Mouse (Mus musculus) ES-Bruce4 (cell line): ENCODE measurements at regions not wholly inside any gene's neighbourhood (a gene's known extent, or its start where the extent isn't known, plus 50 kb on each side); places are given as distances from the start of the nearest gene placed in this dataset.
A peak's percentile ranks its signal among the peaks of the same experiment; 100 is the strongest.

Experiments used
- H3K27ac ChIP-seq: 2 replicates; pipeline ENCODE4 v1.5.1; 2012; ENCODE audit warnings: low read length, inconsistent platforms; ENCODE audit not compliant: insufficient read depth
- H3K27me3 ChIP-seq: 2 replicates; pipeline ENCODE4 v1.6.1; 2012; ENCODE audit warnings: mild to moderate bottlenecking, low read length, inconsistent platforms; ENCODE audit not compliant: control insufficient read depth, poor library complexity, insufficient read depth, severe bottlenecking
- H3K36me3 ChIP-seq: 2 replicates; pipeline ENCODE4 v1.6.1; 2012; ENCODE audit warnings: inconsistent platforms, mild to moderate bottlenecking, low read length, moderate library complexity; ENCODE audit not compliant: control insufficient read depth, poor library complexity, insufficient read depth, severe bottlenecking
- H3K4me1 ChIP-seq: one replicate; pipeline ENCODE4 v1.8.1; 2011; ENCODE audit warnings: low read length; ENCODE audit not compliant: control insufficient read depth, insufficient read depth
- H3K4me3 ChIP-seq: 2 replicates; pipeline ENCODE4 v1.5.1; 2011; ENCODE audit warnings: low read depth, mild to moderate bottlenecking, low read length
- H3K9ac ChIP-seq: 2 replicates; pipeline ENCODE4 v1.6.1; 2012; ENCODE audit warnings: low read depth, mild to moderate bottlenecking, inconsistent platforms; ENCODE audit not compliant: poor library complexity, severe bottlenecking
- H3K9me3 ChIP-seq: replicated peaks from 2 replicates; pipeline ENCODE4 v1.6.1; 2012; ENCODE audit warnings: mild to moderate bottlenecking, low read length, inconsistent platforms; ENCODE audit not compliant: control insufficient read depth, poor library complexity, insufficient read depth, severe bottlenecking
- CTCF ChIP-seq: IDR thresholded peaks from one replicate; pipeline ENCODE4 v1.8.1; 2011; ENCODE audit warnings: low read depth, low read length
- EP300 ChIP-seq: IDR thresholded peaks from 2 replicates; pipeline ENCODE4 v1.6.1; 2011; ENCODE audit warnings: low read depth, low read length; ENCODE audit not compliant: insufficient read depth
- POLR2A ChIP-seq: IDR thresholded peaks from one replicate; pipeline ENCODE4 v1.8.1; 2011; ENCODE audit warnings: low read length; ENCODE audit not compliant: insufficient read depth

DNA sequence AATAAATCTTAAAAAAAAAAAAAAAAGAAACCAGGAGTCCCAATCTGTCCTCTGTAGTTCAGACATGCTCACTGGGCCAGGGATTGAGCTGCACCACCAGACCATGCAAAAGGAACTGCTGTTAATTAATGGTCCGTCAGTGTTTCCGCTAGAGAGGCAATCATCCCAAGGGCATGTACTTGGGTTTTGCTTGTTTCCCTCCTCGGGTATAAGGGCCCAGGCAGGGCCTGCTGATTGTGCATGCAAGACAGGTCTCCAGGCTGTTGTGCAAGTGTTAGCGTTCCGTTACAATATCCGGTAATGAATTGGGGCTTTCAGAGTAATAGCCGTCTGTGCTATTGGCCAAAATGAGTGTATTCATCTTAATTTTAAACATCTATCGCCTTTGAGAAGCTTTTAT, 83.1 kb upstream of the Zfp618 start:
- Histone ChIP-seq H3K27ac (no peak overlapping the region), H3K27me3 (no peaks in the 10 kb centered on the region), H3K9me3 (no peaks in the 10 kb centered on the region), H3K4me1 (no peaks in the 10 kb centered on the region), H3K4me3 (no peak overlapping the region), H3K9ac (no peak overlapping the region), H3K36me3 (no peaks in the 10 kb centered on the region)
- no peak for TF ChIP-seq POLR2A
- TF ChIP-seq CTCF, result no peak
- no peak for TF ChIP-seq EP300

DNA sequence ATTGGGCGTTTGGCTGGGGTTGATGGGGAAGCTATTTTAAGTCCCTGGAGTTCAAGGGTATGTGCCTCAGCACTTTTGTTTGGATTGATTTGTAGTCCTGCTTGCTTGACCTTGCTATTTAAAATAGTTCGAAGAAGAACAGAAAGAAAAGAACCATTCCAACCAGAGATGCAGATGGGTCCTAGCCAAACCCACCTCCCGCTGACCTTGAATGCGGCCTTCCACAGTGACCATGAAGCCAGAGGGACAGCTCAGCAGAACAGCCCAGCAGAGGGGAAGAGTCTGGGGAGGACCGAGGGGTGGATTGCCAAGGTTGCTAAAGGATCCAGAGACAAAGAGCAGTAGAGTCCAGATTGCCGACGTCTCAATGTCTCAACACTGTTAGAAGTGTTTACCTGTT, 76.6 kb upstream of the Zfp618 start:
- no peak overlapping the region for H3K27ac ChIP-seq
- no peaks in the 10 kb centered on the region for H3K36me3 ChIP-seq
- TF ChIP-seq POLR2A (no peak), CTCF (no peak), EP300 (no peak)
- no peak overlapping the region for H3K4me3 ChIP-seq
- no peaks in the 10 kb centered on the region for H3K27me3 ChIP-seq
- no peak overlapping the region for H3K9ac ChIP-seq
- H3K4me1 ChIP-seq, result no peaks in the 10 kb centered on the region
- no peaks in the 10 kb centered on the region for H3K9me3 ChIP-seq

DNA sequence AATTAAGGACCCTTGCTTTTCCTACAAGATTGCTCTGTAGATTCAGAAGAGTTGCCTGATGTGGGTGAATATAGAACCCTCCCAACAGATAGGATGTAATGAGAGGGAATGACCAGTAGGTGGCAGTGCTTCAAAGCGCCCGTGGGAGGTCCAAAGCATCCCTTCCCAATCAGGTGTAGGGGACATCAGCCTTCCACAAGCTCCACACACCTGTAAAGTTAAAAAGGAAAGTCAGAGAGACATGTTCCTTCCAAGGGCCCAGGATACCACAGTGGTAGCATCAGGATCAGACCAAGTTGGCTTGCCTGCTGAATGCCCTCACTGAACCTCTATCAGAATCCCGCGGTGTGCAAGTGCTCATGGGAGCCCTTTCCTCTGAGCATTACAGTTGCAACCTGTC, 75.7 kb upstream of the Zfp618 start:
- Histone ChIP-seq H3K4me3 (no peak overlapping the region), H3K27ac (no peak overlapping the region), H3K4me1 (no peaks in the 10 kb centered on the region), H3K9ac (no peak overlapping the region), H3K27me3 (no peaks in the 10 kb centered on the region), H3K36me3 (no peaks in the 10 kb centered on the region), H3K9me3 (no peaks in the 10 kb centered on the region)
- TF ChIP-seq EP300 (no peak), POLR2A (no peak), CTCF (peak; percentile 83)

DNA sequence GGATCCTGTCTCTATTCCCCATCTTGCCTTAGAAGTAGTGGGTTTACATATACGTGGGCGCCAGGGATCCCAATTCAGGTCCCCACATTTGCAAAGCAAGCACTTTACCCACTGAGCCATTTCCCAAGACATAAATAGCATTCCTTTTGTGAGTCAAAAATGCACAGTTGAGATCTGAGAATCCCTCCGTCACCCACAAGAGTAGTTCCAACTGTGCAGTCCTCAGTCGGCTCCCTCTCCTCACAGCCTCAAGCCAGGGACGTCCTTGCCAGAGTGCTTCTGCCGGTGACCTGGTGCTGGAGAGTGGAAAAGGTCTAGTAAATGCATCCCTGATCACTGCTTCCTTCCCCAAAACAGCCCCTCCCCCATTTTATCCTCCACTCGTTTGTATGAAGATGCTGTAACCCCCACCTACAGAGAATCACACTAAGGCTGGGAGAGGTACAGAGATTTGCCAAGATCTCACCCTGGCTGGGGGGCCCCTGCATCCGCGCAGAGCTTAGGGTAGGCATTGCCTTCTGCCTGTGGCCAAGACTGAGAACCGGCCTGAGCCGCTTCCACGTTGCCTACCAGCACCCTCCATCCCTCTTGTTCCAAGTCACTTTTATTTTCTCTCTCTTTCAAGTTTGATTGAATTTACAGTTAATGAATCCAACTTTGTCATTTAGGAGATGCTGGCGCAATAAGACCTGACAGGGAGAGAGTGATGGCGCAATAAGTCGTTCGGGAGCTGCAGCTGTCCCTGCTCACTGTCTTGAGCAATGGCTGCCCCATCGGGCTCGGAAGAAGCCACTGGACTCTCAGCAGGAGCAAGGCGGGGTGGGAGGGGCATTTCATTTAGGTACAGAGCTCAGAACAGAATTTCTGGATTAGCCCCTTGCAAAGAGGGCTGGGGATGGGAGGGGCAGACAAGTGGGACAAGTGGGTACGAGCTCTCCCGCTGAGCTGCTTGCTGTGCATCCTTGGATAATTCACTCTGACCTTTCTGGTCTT, 74.5 kb upstream of the Zfp618 start:
- no peak overlapping the region for H3K4me3 ChIP-seq
- no peak for TF ChIP-seq POLR2A
- TF ChIP-seq CTCF, result no peak
- TF ChIP-seq EP300, result no peak

DNA sequence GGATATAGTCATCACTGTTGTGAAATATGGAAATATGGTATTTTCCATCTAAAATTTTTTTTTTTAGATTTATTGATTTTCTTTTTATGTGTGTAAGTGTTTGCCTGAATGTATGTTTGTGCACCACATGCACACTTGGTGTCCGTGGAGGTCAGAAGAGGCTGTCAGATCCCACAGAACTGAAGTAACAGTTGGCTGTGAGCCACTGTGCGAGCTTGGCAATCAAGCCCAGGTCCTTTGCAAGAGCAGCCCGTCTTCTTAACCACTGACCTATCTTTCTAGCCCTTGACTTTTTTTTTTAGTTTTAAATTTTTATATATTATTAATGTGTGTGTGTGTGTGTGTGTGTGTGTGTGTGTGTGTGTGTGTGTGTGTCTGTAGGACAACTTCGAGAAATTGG, 52.5 kb upstream of the Zfp618 start:
- Histone ChIP-seq H3K9ac (no peak overlapping the region), H3K9me3 (no peaks in the 10 kb centered on the region), H3K36me3 (no peaks in the 10 kb centered on the region; the same call in 1 of the 2 replicates), H3K4me3 (no peak overlapping the region), H3K27me3 (no peaks in the 10 kb centered on the region), H3K4me1 (no peaks in the 10 kb centered on the region), H3K27ac (no peak overlapping the region)
- TF ChIP-seq EP300 (no peak), CTCF (no peak), POLR2A (no peak)

More for the DNA sequence above, 74.5 kb upstream of the Zfp618 start:
- Histone ChIP-seq H3K27ac (no peak overlapping the region), H3K27me3 (no peaks in the 10 kb centered on the region), H3K36me3 (no peaks in the 10 kb centered on the region), H3K4me1 (no peaks in the 10 kb centered on the region), H3K9ac (no peak overlapping the region), H3K9me3 (no peaks in the 10 kb centered on the region)
